Mouse (Mus musculus) c-Kit-positive CD71-positive TER-119-positive erythroid progenitor cells, embryonic 14.5 days (primary cell): ENCODE data around the gene Arpc4.
"Not testable (repeated sequence)": the region's sequence is repeated elsewhere in the genome, so short reads cannot be mapped to it uniquely, and the experiment has no call there.

Experiments used
- DNase-seq: peaks from one replicate; pipeline ENCODE4 v3.0.0-alpha.2; 2013; ENCODE audit warnings: low spot score

The Arpc4 gene

GRCm38 (mm10) chr6:113377496-113378385 lies at the start of gene Arpc4, which contains the start of gene Tada3:
Arpc4 (plus strand) TSS chr6:113378115.
Tada3 (minus strand) TSS chr6:113377883.
- DNase-seq: peak; percentile 93

GRCm38 (mm10) chr6:113329396-113329795 lies 48.5 kb upstream of the Arpc4 start:
- no peak for DNase-seq

DNA sequence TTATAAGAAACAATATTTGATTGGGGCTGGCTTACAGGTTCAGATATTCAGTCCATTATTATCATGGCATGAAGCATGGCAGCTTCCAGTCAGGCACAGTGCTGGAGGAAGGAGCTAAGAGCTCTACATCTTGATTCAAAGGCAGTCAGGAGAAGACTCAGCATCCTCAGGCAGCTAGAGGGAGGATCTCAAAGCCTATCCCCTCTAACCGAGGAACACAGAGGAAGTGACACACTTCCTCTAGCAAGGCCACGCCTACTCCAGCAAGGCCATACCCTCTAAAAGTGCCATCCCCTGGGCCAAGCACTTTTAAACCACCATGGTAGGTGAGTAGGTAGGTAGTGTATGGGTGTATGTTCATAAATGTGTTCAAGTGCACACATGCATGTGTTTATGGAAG lies 47.4 kb upstream of the Arpc4 start:
- no peak for DNase-seq

GRCm38 (mm10) chr6:113331721-113332120 lies 46.2 kb upstream of the Arpc4 start:
- no peak for DNase-seq

GRCm38 (mm10) chr6:113332734-113333133 lies 45.2 kb upstream of the Arpc4 start:
- DNase-seq: not testable (repeated sequence)

- no peak for DNase-seq
Measured at GRCm38 (mm10) chr6:113333137-113333950, 44.6 kb upstream of the Arpc4 start.

- DNase-seq: no peak
Measured at GRCm38 (mm10) chr6:113334216-113334615, 43.7 kb upstream of the Arpc4 start.

GRCm38 (mm10) chr6:113336852-113337620 lies 40.9 kb upstream of the Arpc4 start:
- no peak for DNase-seq

DNA sequence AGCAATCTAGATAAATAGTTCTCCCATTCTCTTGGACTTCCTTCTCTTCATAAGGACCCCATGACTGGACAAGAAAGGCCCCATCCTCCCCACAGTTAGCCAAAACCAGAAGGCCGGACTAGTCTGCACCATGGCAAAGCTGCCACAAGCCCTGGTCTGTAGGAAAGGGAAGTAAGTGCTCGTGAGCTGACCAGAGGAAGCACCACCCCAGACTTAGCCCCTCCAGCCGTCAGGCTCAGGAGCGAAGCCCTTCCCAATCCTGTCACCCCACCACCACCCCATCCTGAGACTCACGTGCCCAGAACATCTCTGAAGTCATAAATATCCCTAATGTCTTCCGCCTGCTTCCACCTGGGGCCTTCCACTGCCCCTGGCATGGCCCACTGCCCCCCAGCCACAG lies 36.3 kb upstream of the Arpc4 start:
- DNase-seq: no peak

DNA sequence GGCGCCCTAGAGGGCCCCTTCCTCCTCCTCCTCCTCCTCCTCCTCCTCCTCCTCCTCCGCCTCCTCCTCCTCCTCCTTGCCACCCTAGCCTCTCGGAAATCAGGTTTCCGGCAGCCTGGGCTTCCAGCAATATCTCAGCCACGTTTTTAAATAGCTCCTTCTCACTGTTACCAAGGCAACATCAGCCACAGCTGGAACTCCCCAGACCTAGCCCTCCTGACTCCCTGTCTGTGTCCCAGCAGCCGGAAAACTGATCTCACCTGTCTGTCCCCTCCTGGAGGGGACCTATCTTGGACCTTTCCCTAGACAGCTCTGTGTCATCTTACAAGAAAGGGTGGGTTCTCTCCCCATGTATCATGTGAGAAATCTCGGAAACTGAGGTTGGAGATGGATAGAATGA lies 35.6 kb upstream of the Arpc4 start:
- no peak for DNase-seq

- DNase-seq: peak; percentile 21
Measured at GRCm38 (mm10) chr6:113343177-113344092, 34.5 kb upstream of the Arpc4 start, which contains the start of gene Camk1. Camk1 (minus strand) TSS chr6:113343984.

DNA sequence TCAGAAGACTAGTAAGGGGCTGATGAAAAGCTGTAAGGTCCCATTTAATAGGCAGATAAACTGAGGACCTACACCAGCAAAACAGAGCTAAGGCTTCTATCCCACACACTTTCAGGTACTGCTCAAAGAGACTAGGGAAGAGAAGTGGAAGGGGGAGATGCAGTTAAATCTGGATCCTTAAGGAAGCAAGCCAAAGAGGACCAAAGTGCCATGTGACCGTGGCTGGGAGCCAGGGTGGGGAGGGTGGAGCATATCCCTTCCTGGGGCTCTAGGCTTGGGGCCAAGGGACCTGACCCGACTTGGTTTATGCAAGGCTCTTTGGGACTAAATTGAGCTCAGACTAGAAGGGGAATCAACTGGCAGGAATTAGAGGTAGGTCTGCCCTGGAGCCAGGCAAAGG lies 33.6 kb upstream of the Arpc4 start:
- DNase-seq: no peak

DNA sequence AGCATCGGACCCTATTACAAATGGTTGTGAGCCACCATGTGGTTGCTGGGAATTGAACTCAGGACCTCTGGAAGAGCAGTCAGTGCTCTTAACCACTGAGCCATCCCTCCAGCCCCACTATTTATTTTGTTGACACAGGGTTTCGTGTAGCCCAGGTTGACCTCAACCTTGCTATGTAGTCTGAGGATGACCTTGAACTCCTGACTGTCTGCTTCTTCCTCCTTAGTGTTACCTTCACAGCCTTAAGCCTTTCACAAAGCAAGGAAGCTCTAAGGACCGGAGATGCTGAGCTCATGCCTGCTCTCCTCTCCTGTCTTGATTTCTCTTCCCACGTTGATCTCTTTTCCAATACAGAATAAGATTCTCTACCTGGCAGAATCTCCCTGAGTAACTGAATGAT lies 31.0 kb upstream of the Arpc4 start:
- no peak for DNase-seq

DNA sequence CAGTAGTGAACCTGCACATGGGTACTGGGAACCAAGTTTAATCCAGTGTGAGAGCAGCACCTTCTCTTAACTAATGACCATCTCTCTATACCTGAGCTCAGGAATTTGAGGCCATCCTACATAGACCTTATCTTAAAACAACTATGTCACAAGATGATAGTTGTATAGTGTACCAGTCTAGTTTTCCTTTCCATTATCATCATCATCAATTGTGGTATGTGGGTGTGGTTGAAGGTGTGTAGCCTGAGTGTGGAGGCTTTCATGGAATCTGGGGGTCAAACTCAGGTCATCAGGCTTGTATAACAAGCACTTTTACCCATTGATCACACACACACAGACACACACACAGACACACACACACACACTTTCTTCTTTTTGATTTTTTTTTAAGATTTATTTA lies 27.4 kb upstream of the Arpc4 start:
- no peak for DNase-seq

DNA sequence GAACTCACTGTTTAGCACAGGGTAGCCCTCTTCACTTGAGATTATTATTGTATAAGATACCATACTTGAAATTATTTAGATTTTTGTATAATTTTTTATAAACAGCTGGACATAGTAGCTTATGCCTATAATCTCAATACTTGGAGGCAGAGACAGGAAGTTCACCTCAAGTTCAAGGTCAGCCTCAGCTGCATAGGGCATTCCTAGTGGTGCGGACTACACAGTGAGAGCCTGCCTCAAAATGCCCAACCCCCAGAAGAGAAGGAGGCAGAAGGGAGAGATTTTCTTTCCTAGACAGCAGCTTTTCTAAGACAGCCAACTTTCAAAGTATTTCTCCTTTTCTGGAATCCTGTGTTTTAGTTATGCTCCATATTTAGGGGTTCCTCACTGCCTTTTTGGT lies 26.8 kb upstream of the Arpc4 start:
- no peak for DNase-seq

- no peak for DNase-seq
Measured at GRCm38 (mm10) chr6:113351653-113352052, 26.3 kb upstream of the Arpc4 start.

DNA sequence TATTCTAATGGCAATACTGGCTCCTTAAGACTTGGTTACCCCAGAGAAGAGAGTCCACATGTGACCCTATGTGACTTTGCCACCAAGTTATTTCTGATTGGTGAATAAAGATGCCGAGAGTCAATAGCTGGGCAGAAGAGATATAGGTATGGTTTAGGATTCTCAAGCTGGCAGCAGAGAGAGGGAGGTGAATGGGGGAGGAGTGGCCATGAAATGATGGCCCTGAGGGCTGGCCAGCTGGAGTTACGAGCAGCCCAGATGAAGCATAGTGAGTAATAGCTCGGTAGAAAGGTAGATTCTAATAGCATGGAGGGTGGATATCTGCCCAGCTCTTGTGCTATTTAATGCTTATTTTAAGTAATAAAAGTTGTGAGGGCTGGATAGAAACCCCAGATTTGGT lies 25.1 kb upstream of the Arpc4 start:
- no peak for DNase-seq

DNA sequence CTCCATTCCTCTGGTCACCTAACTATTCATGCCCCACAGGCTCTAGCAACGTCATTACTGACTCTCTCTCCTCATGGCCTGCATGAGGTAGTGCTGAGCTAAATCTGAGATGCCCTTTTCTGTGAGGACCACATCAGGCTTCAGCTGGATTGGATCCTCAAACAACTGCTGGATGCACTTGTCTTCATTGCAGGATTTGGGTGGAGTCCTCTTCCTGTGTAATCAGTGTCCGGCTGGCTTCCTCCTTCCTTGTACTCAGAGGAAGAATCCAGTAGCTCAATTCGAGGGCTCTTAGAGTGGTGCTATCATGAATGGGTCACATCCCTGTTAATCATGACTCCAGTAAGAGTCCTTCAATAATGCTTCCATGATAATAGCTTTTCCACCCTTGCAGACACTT lies 24.2 kb upstream of the Arpc4 start:
- DNase-seq: no peak

DNA sequence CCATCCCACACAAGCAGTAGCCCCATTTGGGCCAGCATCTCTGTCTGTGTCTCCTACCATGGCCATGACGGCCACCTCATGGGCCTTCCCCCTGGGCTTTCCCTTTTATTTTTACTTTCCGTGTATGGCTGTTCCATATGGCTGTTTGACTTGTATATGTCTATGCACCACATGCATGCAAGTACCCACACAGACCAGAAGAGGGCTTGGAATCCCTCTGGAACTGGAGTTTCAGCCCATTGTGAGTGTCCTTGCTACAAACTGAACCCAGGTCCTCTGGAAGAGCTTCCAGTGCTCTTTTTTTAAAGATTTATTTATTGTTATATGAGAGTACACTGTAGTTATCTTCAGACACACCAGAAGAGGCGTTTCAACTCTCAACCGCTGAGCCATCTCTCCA lies 16.4 kb upstream of the Arpc4 start:
- DNase-seq: no peak

DNA sequence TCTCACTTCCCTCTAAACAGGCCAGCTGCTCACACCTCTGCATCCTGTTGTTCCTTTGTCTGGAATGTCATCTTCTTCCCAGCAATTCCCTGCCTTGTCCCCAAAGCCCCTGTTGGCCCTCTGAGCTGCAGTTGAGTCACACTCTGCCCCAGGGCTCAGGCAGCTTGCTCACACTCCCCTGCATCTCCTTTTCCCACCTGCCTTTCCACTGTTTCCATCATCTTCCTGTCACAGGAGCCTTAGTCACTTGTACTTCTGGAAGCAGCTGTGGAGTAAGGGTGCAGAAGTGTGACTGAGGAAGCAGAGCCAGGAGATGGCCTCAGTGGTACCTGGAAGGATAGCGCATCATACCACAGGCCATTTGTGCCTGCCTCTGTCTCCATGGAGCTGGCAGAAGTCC lies 15.7 kb upstream of the Arpc4 start:
- DNase-seq: no peak

- DNase-seq: no peak
Measured at GRCm38 (mm10) chr6:113364518-113365135, 13.3 kb upstream of the Arpc4 start.
